Mouse (Mus musculus): ENCODE measurements around the gene Uspl1. TPM values are rescaled to one million over a fixed set of nuclear protein-coding genes. Genes with fewer than 3 reads are reported as not detected.

Uspl1 gene
- polyA plus RNA-seq, 1 experiment = 3.7 TPM

- 86% methylated on average over 6 of the region's 6 CpGs for WGBS
- Histone ChIP-seq H3K27me3 (ENCODE audit: control insufficient read depth, insufficient read depth, low read length) (no peaks in the 10 kb centered on the region), H3K4me1 (ENCODE audit: control insufficient read depth, insufficient read depth, insufficient read length, low read length) (no peaks in the 10 kb centered on the region), H3K36me3 (ENCODE audit: control insufficient read depth, insufficient read depth, low read length) (peaks cover 48% of the 10 kb centered on the region), H3K4me3 (ENCODE audit: low read depth, low read length) (no peak overlapping the region), H3K27ac (ENCODE audit: insufficient read depth, low read depth, low read length) (no peak overlapping the region)
- TF ChIP-seq POLR2A (IDR thresholded peaks at IDR 0.05; ENCODE audit: low read depth, low read length) (no peak), CTCF (IDR thresholded peaks at IDR 0.05; ENCODE audit: extremely low read depth, insufficient read length, insufficient replicate concordance, low read depth, low read length) (no peak)
Observed at GRCm38 (mm10) chr5:149207661-149208060, 23.5 kb downstream of the Uspl1 start.

GRCm38 (mm10) chr5:149208776-149209175, 24.6 kb downstream of the Uspl1 start:
- Histone ChIP-seq H3K36me3 (ENCODE audit: control insufficient read depth, insufficient read depth, low read length) (peaks cover 53% of the 10 kb centered on the region), H3K27ac (ENCODE audit: insufficient read depth, low read depth, low read length) (no peak overlapping the region), H3K27me3 (ENCODE audit: control insufficient read depth, insufficient read depth, low read length) (no peaks in the 10 kb centered on the region), H3K4me1 (ENCODE audit: control insufficient read depth, insufficient read depth, insufficient read length, low read length) (no peaks in the 10 kb centered on the region), H3K4me3 (ENCODE audit: low read depth, low read length) (no peak overlapping the region)
- TF ChIP-seq POLR2A (IDR thresholded peaks at IDR 0.05; ENCODE audit: low read depth, low read length) (no peak), CTCF (IDR thresholded peaks at IDR 0.05; ENCODE audit: extremely low read depth, insufficient read length, insufficient replicate concordance, low read depth, low read length) (no peak)
- WGBS = 91% methylated on average over 7 of the region's 7 CpGs

- Histone ChIP-seq H3K4me1 (ENCODE audit: control insufficient read depth, insufficient read depth, insufficient read length, low read length) (no peaks in the 10 kb centered on the region), H3K36me3 (ENCODE audit: control insufficient read depth, insufficient read depth, low read length) (peaks cover 54% of the 10 kb centered on the region), H3K4me3 (ENCODE audit: low read depth, low read length) (no peak overlapping the region), H3K27ac (ENCODE audit: insufficient read depth, low read depth, low read length) (no peak overlapping the region), H3K27me3 (ENCODE audit: control insufficient read depth, insufficient read depth, low read length) (no peaks in the 10 kb centered on the region)
- WGBS = 91% methylated on average over 8 of the region's 8 CpGs
- TF ChIP-seq POLR2A (IDR thresholded peaks at IDR 0.05; ENCODE audit: low read depth, low read length) (no peak), CTCF (IDR thresholded peaks at IDR 0.05; ENCODE audit: extremely low read depth, insufficient read length, insufficient replicate concordance, low read depth, low read length) (no peak)
Observed at GRCm38 (mm10) chr5:149209328-149209727, 25.2 kb downstream of the Uspl1 start.

GRCm38 (mm10) chr5:149211041-149211440, 26.9 kb downstream of the Uspl1 start:
- no peaks in the 10 kb centered on the region for H3K27me3 ChIP-seq (ENCODE audit: control insufficient read depth, insufficient read depth, low read length)
- WGBS = 85% methylated on average over 4 of the region's 4 CpGs
- no peaks in the 10 kb centered on the region for H3K4me1 ChIP-seq (ENCODE audit: control insufficient read depth, insufficient read depth, insufficient read length, low read length)
- TF ChIP-seq POLR2A (IDR thresholded peaks at IDR 0.05; ENCODE audit: low read depth, low read length) (no peak), CTCF (IDR thresholded peaks at IDR 0.05; ENCODE audit: extremely low read depth, insufficient read length, insufficient replicate concordance, low read depth, low read length) (no peak)
- H3K27ac ChIP-seq (ENCODE audit: insufficient read depth, low read depth, low read length) = no peak overlapping the region
- no peak overlapping the region for H3K4me3 ChIP-seq (ENCODE audit: low read depth, low read length)
- H3K36me3 ChIP-seq (ENCODE audit: control insufficient read depth, insufficient read depth, low read length) = peaks cover 56% of the 10 kb centered on the region

GRCm38 (mm10) chr5:149212806-149213205, 28.7 kb downstream of the Uspl1 start:
- no peak overlapping the region for H3K4me3 ChIP-seq (ENCODE audit: low read depth, low read length)
- no peak overlapping the region for H3K27ac ChIP-seq (ENCODE audit: insufficient read depth, low read depth, low read length)
- no peaks in the 10 kb centered on the region for H3K4me1 ChIP-seq (ENCODE audit: control insufficient read depth, insufficient read depth, insufficient read length, low read length)
- H3K36me3 ChIP-seq (ENCODE audit: control insufficient read depth, insufficient read depth, low read length) = peaks cover 57% of the 10 kb centered on the region
- TF ChIP-seq CTCF (IDR thresholded peaks at IDR 0.05; ENCODE audit: extremely low read depth, insufficient read length, insufficient replicate concordance, low read depth, low read length) (no peak), POLR2A (IDR thresholded peaks at IDR 0.05; ENCODE audit: low read depth, low read length) (no peak)
- 82% methylated on average over 4 of the region's 4 CpGs for WGBS
- no peaks in the 10 kb centered on the region for H3K27me3 ChIP-seq (ENCODE audit: control insufficient read depth, insufficient read depth, low read length)

- H3K27ac ChIP-seq (ENCODE audit: insufficient read depth, low read depth, low read length) = no peak overlapping the region
- H3K4me1 ChIP-seq (ENCODE audit: control insufficient read depth, insufficient read depth, insufficient read length, low read length) = no peaks in the 10 kb centered on the region
- no peak overlapping the region for H3K4me3 ChIP-seq (ENCODE audit: low read depth, low read length)
- TF ChIP-seq CTCF (IDR thresholded peaks at IDR 0.05; ENCODE audit: extremely low read depth, insufficient read length, insufficient replicate concordance, low read depth, low read length) = no peak
- no peak for TF ChIP-seq POLR2A (IDR thresholded peaks at IDR 0.05; ENCODE audit: low read depth, low read length)
- H3K27me3 ChIP-seq (ENCODE audit: control insufficient read depth, insufficient read depth, low read length) = no peaks in the 10 kb centered on the region
- H3K36me3 ChIP-seq (ENCODE audit: control insufficient read depth, insufficient read depth, low read length) = peaks cover 47% of the 10 kb centered on the region
- WGBS = 98% methylated on average over 7 of the region's 7 CpGs
Observed at GRCm38 (mm10) chr5:149215540-149215939, 31.4 kb downstream of the Uspl1 start.

GRCm38 (mm10) chr5:149217524-149218357, 33.6 kb downstream of the Uspl1 start:
- no peak for TF ChIP-seq POLR2A (IDR thresholded peaks at IDR 0.05; ENCODE audit: low read depth, low read length)
- TF ChIP-seq CTCF (IDR thresholded peaks at IDR 0.05; ENCODE audit: extremely low read depth, insufficient read length, insufficient replicate concordance, low read depth, low read length) = no peak
- no peaks in the 10 kb centered on the region for H3K27me3 ChIP-seq (ENCODE audit: control insufficient read depth, insufficient read depth, low read length)
- no peak overlapping the region for H3K4me3 ChIP-seq (ENCODE audit: low read depth, low read length)
- no peak overlapping the region for H3K27ac ChIP-seq (ENCODE audit: insufficient read depth, low read depth, low read length)
- H3K36me3 ChIP-seq (ENCODE audit: control insufficient read depth, insufficient read depth, low read length) = peaks cover 34% of the 10 kb centered on the region
- WGBS = 63% methylated on average over 6 of the region's 6 CpGs
- H3K4me1 ChIP-seq (ENCODE audit: control insufficient read depth, insufficient read depth, insufficient read length, low read length) = no peaks in the 10 kb centered on the region; the same call in 1 of the 2 replicates
